Mouse (Mus musculus): ENCODE measurements around the gene Actl6a.
A peak's percentile ranks its signal among the peaks of the same experiment; 100 is the strongest.
"Not testable (repeated sequence)": the region's sequence is repeated elsewhere in the genome, so short reads cannot be mapped to it uniquely, and the experiment has no call there.

Actl6a gene

GRCm38 (mm10) chr3:32694737-32695582 is 11.1 kb upstream of the Actl6a start:
- no peak for DNase-seq

GRCm38 (mm10) chr3:32695583-32695980 is 10.5 kb upstream of the Actl6a start:
- no peak for DNase-seq

- peak; percentile 89 for DNase-seq
Measured at GRCm38 (mm10) chr3:32698228-32698863, 7.8 kb upstream of the Actl6a start.

GRCm38 (mm10) chr3:32704021-32704420 is 2.1 kb upstream of the Actl6a start:
- not testable (repeated sequence) for DNase-seq

- DNase-seq, result not testable (repeated sequence)
Measured at GRCm38 (mm10) chr3:32704632-32705031, 1.5 kb upstream of the Actl6a start.

GRCm38 (mm10) chr3:32708052-32708367 is 1.9 kb downstream of the Actl6a start:
- DNase-seq, result no peak

- DNase-seq, result peak; percentile 100
Measured at GRCm38 (mm10) chr3:32708368-32709231, 2.5 kb downstream of the Actl6a start.

- DNase-seq, result no peak
Measured at GRCm38 (mm10) chr3:32709388-32709787, 3.3 kb downstream of the Actl6a start.

GRCm38 (mm10) chr3:32713711-32714110 is 7.6 kb downstream of the Actl6a start:
- no peak for DNase-seq

- not testable (repeated sequence) for DNase-seq
Measured at GRCm38 (mm10) chr3:32717403-32717802, 11.3 kb downstream of the Actl6a start.

- no peak for DNase-seq
Measured at GRCm38 (mm10) chr3:32718271-32718670, 12.2 kb downstream of the Actl6a start.

GRCm38 (mm10) chr3:32724191-32724590 is 18.1 kb downstream of the Actl6a start:
- no peak for DNase-seq

- DNase-seq, result no peak
Measured at GRCm38 (mm10) chr3:32725951-32726350, 19.9 kb downstream of the Actl6a start.

- no peak for DNase-seq
Measured at GRCm38 (mm10) chr3:32727861-32728260, 21.8 kb downstream of the Actl6a start.

- peak; percentile 100 for DNase-seq
Measured at GRCm38 (mm10) chr3:32736244-32737171, 30.4 kb downstream of the Actl6a start, which contains the start of gene Ndufb5. TSS of gene Ndufb5 (plus strand) at chr3:32736990.

- DNase-seq, result no peak
Measured at GRCm38 (mm10) chr3:32737172-32737655, 31.1 kb downstream of the Actl6a start, which contains the start of gene Mrpl47. TSS of gene Mrpl47 (minus strand) at chr3:32737605.

GRCm38 (mm10) chr3:32738549-32738948 is 32.5 kb downstream of the Actl6a start:
- DNase-seq, result no peak

GRCm38 (mm10) chr3:32742276-32742780 is 36.2 kb downstream of the Actl6a start:
- no peak for DNase-seq

- no peak for DNase-seq
Measured at GRCm38 (mm10) chr3:32745001-32745400, 38.9 kb downstream of the Actl6a start.

GRCm38 (mm10) chr3:32745426-32745825 is 39.3 kb downstream of the Actl6a start:
- DNase-seq, result not testable (repeated sequence)

- no peak for DNase-seq
Measured at GRCm38 (mm10) chr3:32748384-32748783, 42.3 kb downstream of the Actl6a start.

Measured in retina, postnatal 1 day (tissue).